Mouse (Mus musculus) neural tube, embryonic 14.5 days (tissue): ENCODE measurements around the gene Alox5. TPM values are rescaled to one million over a fixed set of nuclear protein-coding genes. Genes with fewer than 3 reads are reported as not detected.

ENCODE experiments used
- ATAC-seq: fragments of 200-750 bp; cut with Nextera tagmentation; 2 replicates; pipeline ENCODE4 v1.8.0; 2017; ENCODE audit warnings: low read depth, mild to moderate bottlenecking, moderate TSS enrichment, moderate library complexity
- H3K27ac ChIP-seq: fragments of 300-500 bp; sonication (generic); 2 replicates; pipeline ENCODE4 v1.5.1; 2014; ENCODE audit warnings: low read depth, mild to moderate bottlenecking, control low read depth, low read length, moderate library complexity, mixed read lengths
- H3K27me3 ChIP-seq: fragments of 300-500 bp; sonication (generic); 2 replicates; pipeline ENCODE4 v1.6.1; 2014; ENCODE audit warnings: low read length; ENCODE audit not compliant: control insufficient read depth, insufficient read depth
- H3K36me3 ChIP-seq: fragments of 300-500 bp; sonication (generic); 2 replicates; pipeline ENCODE4 v1.6.1; 2014; ENCODE audit warnings: low read length, mixed read lengths; ENCODE audit not compliant: control insufficient read depth, insufficient read depth
- H3K4me1 ChIP-seq: fragments of 300-500 bp; sonication (generic); 2 replicates; pipeline ENCODE4 v1.6.1; 2014; ENCODE audit warnings: low read length; ENCODE audit not compliant: control insufficient read depth, insufficient read depth
- H3K4me2 ChIP-seq: fragments of 300-500 bp; sonication (generic); 2 replicates; pipeline ENCODE4 v1.6.1; 2014; ENCODE audit warnings: mild to moderate bottlenecking, low read depth, low read length, control low read depth
- H3K4me3 ChIP-seq: fragments of 300-500 bp; sonication (generic); 2 replicates; pipeline ENCODE4 v1.5.1; 2014; ENCODE audit warnings: low read depth, low read length, control low read depth, mixed read lengths
- H3K9ac ChIP-seq: fragments of 300-500 bp; sonication (generic); replicated peaks from 2 replicates; pipeline ENCODE4 v1.6.1; 2014; ENCODE audit warnings: low read depth, mild to moderate bottlenecking, control low read depth, low read length, mixed read lengths
- H3K9me3 ChIP-seq: fragments of 300-500 bp; sonication (generic); 2 replicates; pipeline ENCODE4 v1.6.1; 2016; ENCODE audit warnings: low read length; ENCODE audit not compliant: control insufficient read depth
- WGBS: fragments of 180-500 bp; shearing (Covaris S2); extraction: QIAGEN DNeasy Blood & Tissue Kit; methylation state at CpG from one replicate; pipeline ENCODE4 v1.1.7; 2014; 5-methylcytosine and 5-hydroxymethylcytosine counted together
- polyA plus RNA-seq: library from polyadenylated mRNA; unstranded; fragments of >200 nt; fragmentation: Nextera tagmentation; extraction: Ambion mirVana; gene quantifications from 2 replicates; pipeline ENCODE4 v1.2.1, GENCODE M21; 2014

The Alox5 gene
- polyA plus RNA-seq, 1 experiment from 2014 or later, result 0.72 TPM

DNA sequence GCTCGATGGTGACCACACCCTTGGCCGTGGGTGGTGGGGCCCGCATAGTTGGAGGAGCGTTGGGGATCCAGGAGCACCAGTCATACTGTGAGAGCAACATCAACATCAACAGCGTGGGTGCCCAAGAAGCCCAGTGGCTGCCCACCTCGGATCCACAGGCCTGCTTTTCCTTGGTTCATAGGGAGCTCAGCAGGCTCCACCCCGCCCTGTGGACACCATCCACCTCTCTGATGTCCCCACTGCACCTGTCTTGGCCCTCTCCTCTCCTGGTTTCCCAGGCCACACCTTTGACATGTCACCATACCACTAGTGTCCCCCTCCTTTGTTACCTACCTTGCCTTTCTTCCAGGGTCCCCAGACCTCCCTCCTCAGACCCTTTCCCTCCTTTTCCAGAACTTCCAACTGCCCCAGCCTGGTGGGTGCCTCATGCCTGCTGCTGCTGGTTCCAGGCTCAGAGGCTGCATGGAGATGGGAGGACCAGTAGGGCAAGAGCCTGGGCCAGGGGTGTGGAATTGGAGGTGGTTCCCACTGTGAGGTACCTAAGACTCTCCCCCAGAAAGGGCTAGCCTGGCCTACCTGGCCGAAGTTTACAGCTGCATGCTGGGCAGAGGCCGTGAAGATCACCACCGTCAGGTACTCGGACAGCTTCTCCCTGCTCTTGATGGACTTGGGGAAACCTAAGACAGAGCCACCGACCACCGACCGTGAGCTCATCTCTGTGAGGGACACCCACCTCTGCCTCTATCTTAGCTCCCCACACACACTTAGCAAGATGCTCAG, 48.2 kb downstream of the Alox5 start:
- 96% methylated on average over 14 of the region's 14 CpGs for WGBS
- Histone ChIP-seq H3K4me1 (no peaks in the 10 kb centered on the region), H3K4me3 (no peak overlapping the region), H3K36me3 (peaks cover 10% of the 10 kb centered on the region; the same call in 1 of the 2 replicates), H3K9ac (no peak overlapping the region), H3K9me3 (no peaks in the 10 kb centered on the region), H3K27ac (no peak overlapping the region), H3K4me2 (no peak overlapping the region), H3K27me3 (no peaks in the 10 kb centered on the region)
- no peak for ATAC-seq

- Histone ChIP-seq H3K9me3 (no peaks in the 10 kb centered on the region), H3K9ac (no peak overlapping the region), H3K4me1 (no peaks in the 10 kb centered on the region), H3K36me3 (peaks cover 10% of the 10 kb centered on the region; the same call in 1 of the 2 replicates), H3K4me2 (no peak overlapping the region), H3K27ac (no peak overlapping the region), H3K4me3 (no peak overlapping the region), H3K27me3 (no peaks in the 10 kb centered on the region)
- ATAC-seq, result no peak
- WGBS, result 81% methylated on average over 3 of the region's 3 CpGs
Measured at GRCm38 (mm10) chr6:116411716-116412115, 49.3 kb downstream of the Alox5 start.

- peaks cover 10% of the 10 kb centered on the region; the same call in 1 of the 2 replicates for H3K36me3 ChIP-seq
- 96% methylated on average over 10 of the region's 10 CpGs for WGBS
Measured at GRCm38 (mm10) chr6:116410436-116410835, 50.5 kb downstream of the Alox5 start.

GRCm38 (mm10) chr6:116407956-116408657, 52.9 kb downstream of the Alox5 start:
- Histone ChIP-seq H3K27ac (no peak overlapping the region), H3K9me3 (no peaks in the 10 kb centered on the region), H3K9ac (no peak overlapping the region), H3K36me3 (peaks cover 10% of the 10 kb centered on the region; the same call in 1 of the 2 replicates), H3K4me1 (no peaks in the 10 kb centered on the region), H3K27me3 (no peaks in the 10 kb centered on the region), H3K4me2 (no peak overlapping the region), H3K4me3 (no peak overlapping the region)
- ATAC-seq, result no peak
- WGBS, result 90% methylated on average over 6 of the region's 6 CpGs

More at GRCm38 (mm10) chr6:116410436-116410835, 50.5 kb downstream of the Alox5 start:
- H3K4me2 ChIP-seq, result no peak overlapping the region
- H3K27ac ChIP-seq, result no peak overlapping the region
- H3K27me3 ChIP-seq, result no peaks in the 10 kb centered on the region
- H3K4me3 ChIP-seq, result no peak overlapping the region
- H3K9ac ChIP-seq, result no peak overlapping the region
- H3K9me3 ChIP-seq, result no peaks in the 10 kb centered on the region
- no peak for ATAC-seq
- no peaks in the 10 kb centered on the region for H3K4me1 ChIP-seq

DNA sequence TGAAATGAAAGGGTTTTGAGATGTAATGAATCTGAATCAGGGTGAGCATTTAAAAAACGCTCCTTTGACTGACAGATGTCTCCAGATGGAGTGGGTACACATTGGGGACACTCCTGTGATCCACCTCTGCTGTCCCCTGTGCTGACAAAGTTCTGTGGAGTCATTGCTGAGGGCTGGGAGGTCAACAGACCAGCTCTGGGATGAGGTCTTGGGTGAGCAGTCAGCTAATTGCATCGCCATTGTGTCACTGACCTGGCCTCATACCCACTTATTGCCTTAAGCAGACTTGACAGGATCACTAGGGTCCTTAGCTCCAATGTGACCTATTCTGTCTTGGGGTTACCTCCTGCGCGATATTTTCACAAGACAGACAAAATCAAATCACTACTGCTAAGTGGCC, 53.8 kb downstream of the Alox5 start:
- no peak overlapping the region for H3K9ac ChIP-seq
- WGBS, result 95% methylated on average over 4 of the region's 4 CpGs
- H3K4me2 ChIP-seq, result no peak overlapping the region
- no peak overlapping the region for H3K4me3 ChIP-seq
- no peak overlapping the region for H3K27ac ChIP-seq
- H3K4me1 ChIP-seq, result no peaks in the 10 kb centered on the region
- H3K36me3 ChIP-seq, result peaks cover 4% of the 10 kb centered on the region; the same call in 1 of the 2 replicates
- H3K27me3 ChIP-seq, result no peaks in the 10 kb centered on the region
- no peaks in the 10 kb centered on the region for H3K9me3 ChIP-seq
- no peak for ATAC-seq

DNA sequence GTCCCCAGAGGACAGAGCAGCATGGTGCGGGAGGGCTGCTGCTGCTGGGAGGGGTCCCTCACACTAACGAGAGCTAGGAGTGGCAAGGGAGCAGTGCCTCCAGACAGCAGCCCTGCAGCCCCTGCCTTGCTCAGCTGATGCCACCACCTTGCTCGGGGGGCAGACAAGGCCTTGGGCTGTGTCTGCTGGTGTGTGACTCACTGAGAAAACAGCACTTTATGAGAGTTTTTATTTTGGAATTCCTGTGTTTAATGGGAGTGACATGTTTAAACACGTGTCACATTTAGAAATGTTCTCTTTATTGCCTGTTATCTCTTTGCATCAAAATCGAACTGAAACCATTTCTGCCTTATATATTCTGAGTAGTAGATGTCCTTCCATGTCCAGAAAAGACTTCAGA, 54.3 kb downstream of the Alox5 start:
- Histone ChIP-seq H3K4me1 (no peaks in the 10 kb centered on the region), H3K27me3 (no peaks in the 10 kb centered on the region), H3K9me3 (no peaks in the 10 kb centered on the region), H3K4me2 (no peak overlapping the region), H3K36me3 (peaks cover 4% of the 10 kb centered on the region), H3K9ac (no peak overlapping the region), H3K27ac (no peak overlapping the region), H3K4me3 (no peak overlapping the region)
- no peak for ATAC-seq
- 65% methylated on average over 5 of the region's 5 CpGs for WGBS

- no peak overlapping the region for H3K4me2 ChIP-seq
- H3K27ac ChIP-seq, result no peak overlapping the region
- WGBS, result 67% methylated on average over 2 of the region's 2 CpGs
- no peak for ATAC-seq
- no peak overlapping the region for H3K4me3 ChIP-seq
- peaks cover 7% of the 10 kb centered on the region for H3K36me3 ChIP-seq
- no peaks in the 10 kb centered on the region for H3K27me3 ChIP-seq
- no peak overlapping the region for H3K9ac ChIP-seq
- no peaks in the 10 kb centered on the region for H3K4me1 ChIP-seq
- H3K9me3 ChIP-seq, result no peaks in the 10 kb centered on the region
Measured at GRCm38 (mm10) chr6:116406152-116406551, 54.8 kb downstream of the Alox5 start.

DNA sequence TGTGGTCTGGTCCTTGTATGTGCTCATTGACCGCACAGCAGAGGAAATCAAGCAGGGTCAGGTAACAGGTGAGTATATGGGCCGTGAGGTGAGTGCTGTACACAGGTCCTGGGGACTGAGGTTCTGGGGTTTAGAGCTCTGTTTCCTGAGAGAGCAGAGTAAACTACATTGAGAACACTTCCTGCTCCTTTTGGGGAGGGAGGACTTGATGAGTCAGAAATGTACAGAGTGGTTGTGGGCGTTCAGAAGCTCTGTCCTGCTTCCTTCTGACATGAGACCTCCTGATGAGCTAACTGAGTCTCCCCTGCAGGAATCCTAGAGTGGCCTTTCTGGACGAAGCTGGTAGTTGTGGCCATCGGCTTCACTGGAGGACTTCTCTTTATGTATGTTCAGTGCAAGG, 55.3 kb downstream of the Alox5 start:
- no peak for ATAC-seq
- Histone ChIP-seq H3K27ac (no peak overlapping the region), H3K4me1 (no peaks in the 10 kb centered on the region)

GRCm38 (mm10) chr6:116405243-116405642, 55.7 kb downstream of the Alox5 start:
- no peak overlapping the region for H3K27ac ChIP-seq
- no peak overlapping the region for H3K9ac ChIP-seq
- peak; percentile 41; the same call in 1 of the 2 replicates for ATAC-seq
- peaks cover 12% of the 10 kb centered on the region for H3K36me3 ChIP-seq
- H3K9me3 ChIP-seq, result no peaks in the 10 kb centered on the region
- H3K4me3 ChIP-seq, result no peak overlapping the region
- 25% methylated on average over 9 of the region's 9 CpGs for WGBS
- H3K27me3 ChIP-seq, result no peaks in the 10 kb centered on the region
- H3K4me2 ChIP-seq, result no peak overlapping the region
- no peaks in the 10 kb centered on the region for H3K4me1 ChIP-seq

More for the DNA sequence above, 55.3 kb downstream of the Alox5 start:
- Histone ChIP-seq H3K9me3 (no peaks in the 10 kb centered on the region), H3K9ac (no peak overlapping the region), H3K36me3 (peaks cover 11% of the 10 kb centered on the region), H3K4me2 (no peak overlapping the region), H3K27me3 (no peaks in the 10 kb centered on the region), H3K4me3 (no peak overlapping the region)
- WGBS, result 88% methylated on average over 5 of the region's 5 CpGs
